Mouse (Mus musculus): ENCODE measurements around the gene I0C0044D17Rik.

GRCm38 (mm10) chr4:98836519-98836918, 12.9 kb upstream of the I0C0044D17Rik start:
- TF ChIP-seq MYOG (IDR thresholded peaks at IDR 0.05; ENCODE audit: control insufficient read depth, extremely low read depth, insufficient read length) (no peak), CTCF (IDR thresholded peaks at IDR 0.05; ENCODE audit: control insufficient read depth, insufficient read depth, insufficient read length) (no peak), CEBPB (IDR thresholded peaks at IDR 0.05; ENCODE audit: low read depth) (no peak)

Measured in C2C12 (cell line).